Mouse (Mus musculus) kidney, adult 18-20 months (tissue): Measurements from ENCODE around the gene Atg10.

ENCODE experiments used
- DNase-seq: peaks from one replicate; pipeline ENCODE4 v3.0.0; 2021

Atg10 gene

DNA sequence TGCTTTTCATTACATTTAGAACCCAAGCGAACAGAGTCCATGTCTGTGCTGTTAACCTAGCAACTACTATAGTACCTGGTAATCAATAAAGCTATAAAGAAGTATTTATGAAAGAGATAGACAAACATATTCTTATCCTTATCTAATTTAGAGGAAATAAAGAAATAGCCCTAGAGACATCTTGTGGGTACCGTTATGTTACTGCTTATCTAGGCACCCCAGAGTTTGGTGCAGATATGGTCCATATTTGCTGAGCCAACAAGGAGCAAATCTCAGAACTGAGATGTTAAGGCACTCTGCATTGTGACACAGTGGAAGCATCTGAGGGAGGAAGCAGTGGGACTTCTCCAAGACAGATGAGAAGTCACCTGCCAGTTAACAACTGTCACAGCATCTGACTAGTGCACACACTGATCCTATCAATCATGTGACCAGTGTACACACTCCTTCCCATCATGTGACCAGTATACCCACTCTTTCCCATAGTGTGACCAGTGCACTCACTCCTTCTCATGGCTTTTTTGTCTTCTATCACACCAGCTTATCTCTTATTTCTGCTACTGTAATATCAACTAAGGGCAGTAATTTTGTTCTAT is 228.6 kb downstream of the Atg10 start:
- DNase-seq, result no peak

DNA sequence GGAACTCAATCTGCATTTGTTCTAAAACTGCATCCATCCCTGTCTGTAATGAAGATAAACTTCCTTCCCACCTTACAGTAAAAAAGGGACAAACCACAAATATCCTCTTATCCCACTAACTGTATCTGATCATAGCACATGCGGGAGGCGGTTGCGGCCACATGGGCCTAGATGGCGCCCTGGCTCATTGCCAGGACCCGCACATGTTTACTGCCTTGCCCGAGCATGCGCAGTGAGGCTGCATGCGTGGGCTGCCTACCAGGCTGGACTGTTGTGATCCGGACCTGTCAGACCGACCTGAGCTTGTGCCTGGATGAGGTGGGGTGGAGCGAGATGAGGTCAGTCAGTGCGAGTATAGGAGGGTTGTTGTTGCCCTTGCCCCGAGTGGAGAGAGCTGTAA is 230.2 kb downstream of the Atg10 start:
- no peak for DNase-seq

DNA sequence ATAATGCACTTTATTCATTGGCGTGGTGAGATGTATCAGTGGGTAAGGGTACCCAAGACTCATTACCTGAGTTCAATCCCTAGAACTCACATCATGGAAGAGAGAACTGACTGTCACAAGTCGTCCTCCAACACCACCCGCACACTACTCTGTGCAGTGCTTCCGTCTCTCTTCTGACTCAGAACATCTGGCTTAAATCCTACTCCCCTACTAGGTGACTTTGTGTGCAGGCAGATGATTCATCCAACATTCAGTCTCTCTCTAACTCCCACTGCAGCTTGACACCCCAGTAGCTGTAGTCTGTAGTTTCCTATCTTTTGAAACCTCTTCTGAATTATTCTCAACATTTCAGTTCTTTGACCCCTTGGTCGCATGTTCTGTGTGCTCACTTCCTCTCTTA is 230.8 kb downstream of the Atg10 start:
- DNase-seq, result no peak

DNA sequence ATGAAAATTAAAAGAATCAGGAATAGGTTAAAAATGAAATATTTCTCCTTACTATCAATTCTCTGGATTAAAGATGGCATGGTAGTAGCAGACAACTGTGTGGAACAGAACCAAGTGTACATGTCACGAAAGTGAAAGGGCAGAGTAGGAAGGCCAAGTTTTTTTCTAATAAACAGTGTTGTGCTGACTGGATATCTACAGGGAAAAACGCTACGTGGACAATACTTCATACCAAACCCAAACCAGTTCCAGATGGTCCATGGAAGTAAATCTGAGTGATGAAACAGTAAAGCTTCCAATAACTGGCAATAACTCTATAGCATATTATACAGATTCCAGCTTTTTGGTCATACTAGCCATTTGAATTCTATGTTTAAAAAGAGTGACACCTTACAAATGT is 235.5 kb downstream of the Atg10 start:
- DNase-seq, result no peak

DNA sequence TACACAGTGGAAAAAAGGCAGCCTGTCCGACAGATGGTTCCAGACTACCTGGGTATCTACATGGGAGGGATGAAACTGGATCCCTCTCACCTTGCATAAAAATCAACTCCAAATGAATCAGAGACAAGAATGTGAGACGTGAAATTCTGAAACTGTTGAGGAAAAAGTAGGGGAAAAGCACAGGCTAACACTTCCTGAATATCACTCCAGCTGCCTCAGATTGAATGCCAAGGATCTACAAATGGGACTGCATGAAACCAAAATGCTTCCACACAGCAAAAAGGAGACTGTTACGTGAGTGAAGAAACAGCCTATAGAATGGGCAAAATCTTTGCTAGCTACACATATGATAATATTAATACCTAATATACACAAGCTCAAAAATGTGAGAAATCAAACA is 238.4 kb downstream of the Atg10 start:
- DNase-seq, result no peak

DNA sequence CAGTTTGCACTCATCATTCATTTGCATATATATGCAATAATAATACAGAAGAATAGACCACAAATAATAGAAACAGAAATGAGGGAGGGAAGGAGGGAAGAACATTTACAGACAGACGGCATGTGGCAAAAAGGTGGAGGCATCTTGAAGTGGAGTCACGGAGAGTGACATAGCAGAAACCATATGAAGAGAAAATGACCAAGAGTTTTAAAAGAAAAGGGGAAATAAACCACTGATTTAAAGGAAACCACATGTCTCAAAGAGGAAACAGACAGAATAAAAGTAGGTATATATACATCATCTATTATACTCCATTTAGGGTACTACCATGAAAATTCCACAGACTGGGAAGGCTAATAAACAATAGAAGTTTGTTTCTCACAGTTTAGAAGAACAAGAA is 239.7 kb downstream of the Atg10 start:
- no peak for DNase-seq

DNA sequence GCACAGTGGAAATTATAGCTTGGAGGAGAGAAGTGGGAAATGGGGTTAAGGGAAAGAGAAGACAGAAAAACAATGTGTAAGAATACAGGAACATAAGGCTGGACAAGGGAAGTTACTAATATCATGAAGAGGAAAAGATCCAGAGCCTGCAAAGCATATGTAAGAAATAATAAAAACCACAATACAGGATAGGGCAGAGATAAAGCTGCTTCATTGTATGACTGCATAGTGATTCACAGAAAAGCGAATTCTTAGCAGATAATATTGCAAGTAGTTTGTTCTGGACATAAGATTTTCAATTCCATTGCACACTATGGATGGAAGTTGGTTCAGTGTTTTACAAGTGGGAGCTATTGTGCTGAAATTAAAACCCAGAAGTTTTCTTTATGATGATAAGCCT is 242.0 kb downstream of the Atg10 start:
- DNase-seq, result no peak

DNA sequence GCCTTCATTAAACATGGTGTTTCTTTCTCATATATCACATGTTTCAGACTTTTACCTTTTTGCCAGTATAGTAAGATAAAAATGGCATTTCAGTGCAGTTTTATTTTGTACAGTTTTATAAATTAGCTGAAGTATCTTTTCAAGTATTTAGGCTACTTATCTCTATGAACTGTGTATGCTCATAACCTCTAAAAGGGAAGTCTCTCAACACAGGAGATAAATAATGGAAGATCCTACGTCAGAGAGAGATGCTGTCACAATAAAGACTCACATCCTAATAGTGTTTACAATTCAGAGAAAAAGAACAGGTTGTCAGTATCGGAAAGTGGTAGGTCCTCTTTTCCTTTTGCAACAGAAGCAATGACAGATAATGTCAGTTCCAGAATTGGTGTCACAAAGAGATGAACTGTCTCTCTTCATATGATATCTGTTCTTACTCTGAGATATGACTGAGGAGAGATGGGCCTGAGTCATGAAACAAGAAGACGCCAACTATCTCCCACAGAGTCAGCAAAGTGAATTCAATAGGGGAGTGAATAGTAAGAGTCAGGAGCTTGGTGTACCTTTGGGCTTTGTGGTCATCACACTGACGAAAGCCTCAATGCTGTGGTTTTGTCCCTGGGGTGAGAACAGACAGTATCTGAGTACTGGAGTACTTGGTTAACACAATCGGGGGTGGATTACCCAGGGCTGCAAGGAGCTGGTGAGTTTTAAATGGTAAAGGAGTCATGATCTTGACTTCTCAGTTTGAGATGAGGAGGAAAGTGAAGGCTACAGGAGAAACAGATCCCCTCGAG is 242.7 kb downstream of the Atg10 start:
- DNase-seq, result no peak

DNA sequence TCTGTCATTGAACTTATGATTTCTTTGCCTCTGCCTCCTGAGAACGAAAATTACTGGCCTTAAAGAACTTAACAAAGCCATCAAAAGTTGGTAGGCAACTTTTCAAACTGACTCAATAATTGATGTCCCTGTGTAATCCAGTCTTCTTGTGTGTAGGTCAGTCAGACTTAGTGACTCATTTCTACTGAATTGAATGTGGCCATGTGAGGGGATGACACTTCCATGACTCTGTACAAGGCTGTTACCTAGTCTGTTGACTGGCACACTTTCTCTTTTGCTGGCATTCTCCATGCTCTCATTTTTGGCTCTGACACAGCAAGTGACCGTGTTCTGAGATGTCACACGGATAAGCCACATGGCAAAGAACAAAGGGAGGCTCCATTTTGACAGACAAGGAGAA is 246.7 kb downstream of the Atg10 start:
- no peak for DNase-seq

DNA sequence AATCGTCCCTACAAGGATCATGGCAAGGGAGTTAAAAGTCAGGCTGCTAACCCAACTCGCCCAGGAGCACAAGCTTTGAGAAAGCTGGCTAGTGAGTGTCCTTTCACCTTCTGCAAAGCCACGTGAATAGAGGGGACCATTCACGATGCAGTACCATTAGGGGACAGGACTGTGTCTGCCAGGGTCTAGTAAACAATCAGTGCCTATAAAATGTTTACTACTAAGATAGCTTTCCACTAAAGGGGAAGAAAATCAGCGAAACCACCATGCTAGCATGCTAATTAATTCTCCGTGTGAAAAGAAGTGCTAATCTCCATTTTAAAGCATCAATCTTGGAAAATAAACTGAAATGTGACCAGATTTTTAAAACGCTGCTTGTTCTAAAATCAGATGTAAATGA is 250.4 kb downstream of the Atg10 start:
- DNase-seq, result no peak

DNA sequence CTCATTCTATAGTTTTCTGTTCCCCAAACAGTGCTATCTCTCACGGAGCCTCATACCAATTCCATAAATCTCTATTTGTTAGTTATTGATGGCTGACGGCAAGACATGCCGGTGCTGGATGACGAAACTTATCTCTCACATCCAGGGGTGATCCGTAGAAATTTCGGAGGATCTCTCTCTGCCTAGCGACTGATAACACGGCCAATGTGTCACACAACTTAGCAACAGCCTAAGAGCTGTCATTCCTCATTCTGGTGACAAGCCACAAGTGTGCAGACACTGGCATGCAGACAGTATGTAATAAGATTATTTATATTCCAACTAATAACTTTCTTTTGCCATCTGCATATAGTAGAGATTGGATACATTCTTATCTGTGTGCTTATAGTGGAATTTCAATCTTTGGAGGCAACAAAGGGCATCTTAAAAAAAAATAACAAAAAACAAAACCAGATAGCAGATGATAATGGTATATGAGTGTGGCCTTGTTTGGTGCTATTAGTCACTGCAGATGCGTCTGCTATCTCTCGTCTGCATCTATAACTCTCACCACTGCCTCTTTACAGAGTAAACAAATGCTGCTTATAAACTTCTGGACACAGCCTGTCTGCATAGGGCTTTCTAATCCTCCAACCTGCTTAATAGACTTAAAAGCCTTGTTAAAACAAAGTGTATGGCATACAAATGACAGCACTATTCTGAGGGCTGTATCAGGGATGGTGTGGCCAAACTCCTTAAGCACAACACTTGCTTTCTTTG is 253.3 kb downstream of the Atg10 start:
- DNase-seq, result no peak

DNA sequence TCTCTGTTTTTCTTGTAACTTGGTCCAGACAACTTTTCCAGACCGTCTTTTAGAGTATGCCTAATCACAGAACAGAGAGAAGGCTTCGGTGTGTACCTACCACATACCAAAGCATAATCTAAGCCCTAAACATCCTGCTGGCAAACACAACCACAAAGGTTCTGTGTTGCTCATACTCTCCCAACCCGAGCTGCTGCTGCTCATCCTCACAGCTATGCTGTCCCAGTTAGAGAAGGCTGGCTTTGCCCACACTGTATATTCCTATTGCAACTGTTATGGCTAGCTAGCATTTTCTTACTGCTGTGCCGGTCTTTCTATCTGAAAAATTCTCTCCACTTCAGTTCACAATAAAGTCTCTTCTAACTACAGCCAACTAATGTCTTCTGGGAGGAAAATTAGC is 254.8 kb downstream of the Atg10 start:
- no peak for DNase-seq

DNA sequence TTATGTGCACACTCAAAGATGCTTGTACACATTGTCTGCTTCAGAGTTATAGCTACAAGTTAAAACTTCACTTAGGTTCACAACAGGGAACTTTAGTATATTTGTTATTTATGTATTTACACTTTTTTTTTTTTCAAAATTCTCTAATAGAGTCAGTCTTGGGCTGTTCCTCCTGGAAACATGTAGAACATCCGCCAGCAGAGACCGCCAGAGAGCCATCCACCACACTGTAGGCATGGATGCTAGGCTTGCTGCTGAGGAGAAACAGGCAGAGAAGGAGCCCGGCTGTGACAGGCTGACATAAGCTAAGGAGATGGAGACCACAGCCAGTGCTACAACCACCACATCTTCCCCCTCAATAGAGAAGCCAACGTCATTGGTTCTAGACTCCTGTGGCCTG is 256.3 kb downstream of the Atg10 start:
- peak; percentile 87 for DNase-seq

DNA sequence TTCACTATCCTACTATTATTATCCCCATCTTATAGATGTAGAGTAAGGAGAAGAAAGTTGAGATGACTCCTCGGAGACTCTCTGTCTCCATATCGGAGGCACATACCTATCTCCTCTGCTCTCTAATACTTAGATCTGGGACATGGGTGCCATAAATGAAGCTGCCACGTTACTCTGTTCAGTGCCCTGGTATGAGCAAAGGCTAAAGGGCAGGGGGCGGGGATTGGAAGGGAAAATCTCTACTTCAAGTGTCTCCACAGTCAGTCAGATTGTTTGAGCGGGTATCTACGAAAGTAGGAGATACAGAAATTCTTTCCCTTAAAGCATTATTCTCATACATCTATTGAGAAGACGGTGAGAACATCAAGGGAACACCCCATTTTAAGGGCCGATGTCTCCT is 257.8 kb downstream of the Atg10 start:
- peak; percentile 63 for DNase-seq

DNA sequence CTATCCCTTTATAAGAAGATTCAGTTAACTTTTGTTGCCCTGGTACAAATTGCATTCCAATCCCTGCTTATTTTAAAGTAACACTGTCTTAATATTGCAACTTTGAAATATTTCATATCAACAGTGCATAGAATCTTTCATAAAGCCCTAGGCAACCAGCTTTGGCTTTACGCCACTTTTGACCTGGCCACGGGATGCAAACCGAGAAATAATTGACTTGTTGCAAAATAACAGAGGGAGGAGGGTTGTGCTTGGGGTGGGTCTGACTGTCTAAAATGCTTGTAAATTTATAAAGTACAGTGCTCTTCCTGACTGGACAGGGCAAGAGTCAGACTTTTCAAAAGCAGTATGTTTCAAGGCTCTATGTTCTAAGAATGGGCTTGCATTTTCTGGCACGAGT is 259.3 kb downstream of the Atg10 start:
- DNase-seq, result peak; percentile 32

DNA sequence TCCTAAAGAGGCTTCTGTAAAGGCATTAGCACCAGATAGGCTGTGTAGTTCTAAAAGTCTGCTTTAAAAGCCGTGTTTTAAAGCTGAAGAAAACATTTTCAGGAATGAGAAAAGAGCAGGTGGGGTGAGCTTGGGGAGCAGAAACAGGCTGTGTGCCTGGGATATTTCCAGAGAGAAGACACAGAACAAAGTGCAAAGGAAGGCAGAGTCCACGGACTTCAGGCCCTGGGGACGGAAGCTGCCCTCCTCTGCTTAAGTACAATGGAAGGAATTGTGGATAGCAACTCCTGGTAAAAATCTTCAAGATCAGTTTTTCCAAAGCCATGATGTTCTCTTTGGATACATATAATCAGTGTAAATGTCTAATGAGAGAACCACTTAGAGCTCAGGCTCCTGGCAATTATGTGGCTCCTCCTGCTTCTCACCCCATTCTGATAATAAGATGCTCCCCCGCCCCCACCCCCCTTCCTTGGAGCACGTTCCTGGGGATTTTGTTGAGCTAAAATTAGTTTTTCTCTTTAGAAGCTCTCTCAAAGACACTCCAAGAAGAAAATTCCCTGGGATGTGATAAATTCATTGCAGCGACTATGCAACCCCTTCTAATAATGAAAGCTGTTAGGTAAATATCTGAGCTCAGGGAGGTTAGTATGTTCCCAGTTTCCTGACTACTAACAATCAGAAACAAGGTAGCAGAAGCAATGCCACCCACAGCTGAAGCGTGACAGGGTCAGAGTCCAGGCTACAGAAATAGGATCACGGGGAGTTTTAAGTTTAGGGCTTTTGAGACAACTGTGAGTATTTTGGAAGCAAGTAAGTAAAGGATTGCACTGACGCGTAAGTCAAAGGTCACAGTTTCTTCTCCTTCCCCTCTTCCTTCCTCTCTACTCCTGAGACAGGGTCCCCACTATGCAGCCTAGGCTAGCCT is 260.7 kb downstream of the Atg10 start:
- DNase-seq, result peak; percentile 46

DNA sequence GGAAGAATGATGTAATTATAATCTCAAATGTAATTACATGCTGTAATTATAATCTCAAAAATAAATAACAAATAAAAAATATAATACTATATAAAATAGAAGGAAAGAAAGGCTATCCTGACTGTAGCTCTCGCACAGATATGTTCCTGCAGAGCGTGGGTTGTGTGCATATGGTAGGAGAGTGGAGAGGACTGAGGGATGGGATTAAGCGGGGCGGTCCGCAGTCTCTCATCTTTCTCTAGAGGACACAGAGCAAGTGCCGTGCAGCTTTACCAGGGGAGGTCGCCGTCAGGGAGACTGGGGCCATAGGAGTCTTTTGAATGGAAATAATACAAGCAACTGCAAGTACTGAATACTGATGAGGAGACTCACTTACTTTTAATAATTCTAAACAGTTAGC is 263.2 kb downstream of the Atg10 start:
- no peak for DNase-seq

DNA sequence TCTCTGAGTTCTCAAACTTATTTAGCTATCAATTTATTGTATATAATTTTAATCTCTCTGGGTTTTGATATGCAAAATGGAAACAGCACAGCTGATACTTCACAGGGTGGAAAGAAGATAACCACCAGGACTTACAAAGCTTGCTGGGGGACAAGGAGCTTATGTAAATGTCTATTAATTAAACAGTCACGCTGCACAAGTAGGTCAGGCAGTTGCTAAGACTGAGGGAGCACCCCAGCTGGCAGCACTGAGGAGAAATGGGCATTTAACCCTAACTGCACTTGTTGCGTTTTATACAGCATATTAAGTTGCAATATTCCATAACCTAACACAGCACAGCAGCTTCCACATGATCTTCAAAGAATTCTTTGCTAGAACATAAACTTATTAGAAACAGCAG is 264.9 kb downstream of the Atg10 start:
- DNase-seq, result no peak

DNA sequence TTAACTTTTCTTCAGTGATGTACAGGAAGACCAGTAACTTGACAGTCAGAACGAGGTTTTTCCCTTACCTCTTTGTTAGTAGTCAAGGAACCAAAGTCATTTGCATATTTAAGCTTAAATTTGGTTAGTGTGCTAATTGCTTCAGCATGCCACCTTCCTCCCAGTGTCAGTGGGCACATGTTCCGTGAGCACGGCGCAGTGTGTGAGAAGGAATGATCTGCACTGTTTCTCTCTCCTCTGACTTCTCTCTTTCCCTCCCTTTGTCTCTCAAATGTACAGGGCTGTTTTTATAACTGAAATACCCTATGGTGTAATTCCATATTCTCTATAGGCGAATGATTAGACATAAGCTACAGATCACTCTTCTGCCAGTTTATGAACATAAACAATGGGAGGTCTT is 284.2 kb downstream of the Atg10 start:
- DNase-seq, result no peak

DNA sequence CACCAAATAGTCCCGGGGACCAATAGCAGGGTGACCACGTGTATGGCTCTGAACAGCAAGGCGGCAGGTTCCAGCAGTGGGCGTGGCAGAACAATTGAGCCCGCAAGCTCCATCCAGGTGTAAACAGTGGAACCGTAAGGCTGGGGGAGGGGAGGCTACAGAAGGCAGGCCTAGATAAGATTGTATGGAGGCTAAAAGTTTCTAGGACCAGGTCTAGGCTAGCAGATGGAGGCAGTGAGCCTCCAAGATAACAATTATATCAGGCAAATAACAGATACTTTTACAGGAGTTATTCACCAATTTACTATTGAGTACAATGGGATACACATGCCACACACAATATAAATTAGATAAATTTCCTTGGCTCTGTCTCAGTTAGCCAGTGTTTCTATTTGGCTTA is 284.6 kb downstream of the Atg10 start:
- DNase-seq, result no peak

DNA sequence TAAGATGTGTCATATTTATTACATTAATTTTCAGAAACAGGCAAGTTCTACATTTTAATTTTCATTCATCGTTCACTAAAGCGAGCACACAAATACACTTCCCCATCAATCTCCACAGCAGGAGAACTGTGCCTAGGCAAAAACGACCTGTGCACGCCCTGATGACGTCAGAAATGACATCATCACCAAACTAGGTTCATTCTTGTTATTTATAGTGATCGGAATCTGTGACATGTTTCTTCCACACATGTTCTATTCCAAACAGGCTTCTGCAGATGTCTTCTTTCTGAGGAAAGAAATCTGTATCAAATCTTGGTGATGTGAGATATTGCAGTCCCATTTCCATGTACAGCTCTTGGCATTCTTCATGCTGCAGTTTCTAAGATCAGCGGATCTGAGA is 287.9 kb downstream of the Atg10 start:
- no peak for DNase-seq

DNA sequence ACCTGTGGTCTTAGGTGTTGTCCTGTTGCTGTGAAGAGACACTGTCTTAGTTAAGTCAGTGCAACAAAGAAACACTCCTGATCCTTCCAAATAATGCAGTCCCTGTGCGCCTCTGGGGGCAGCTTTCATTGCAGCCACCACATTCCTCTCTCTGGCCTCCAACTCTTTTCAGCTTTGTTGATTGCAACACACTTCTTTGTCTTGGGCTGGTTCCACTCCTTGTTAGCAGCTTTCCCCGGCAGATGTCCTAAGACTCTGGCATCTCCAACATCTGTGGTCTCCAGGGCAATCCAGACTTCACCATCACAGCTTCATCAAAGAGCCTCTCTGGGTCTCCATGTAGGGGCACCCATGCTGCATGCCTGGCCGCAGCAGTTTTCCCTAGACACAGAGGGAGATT is 290.5 kb downstream of the Atg10 start:
- no peak for DNase-seq

DNA sequence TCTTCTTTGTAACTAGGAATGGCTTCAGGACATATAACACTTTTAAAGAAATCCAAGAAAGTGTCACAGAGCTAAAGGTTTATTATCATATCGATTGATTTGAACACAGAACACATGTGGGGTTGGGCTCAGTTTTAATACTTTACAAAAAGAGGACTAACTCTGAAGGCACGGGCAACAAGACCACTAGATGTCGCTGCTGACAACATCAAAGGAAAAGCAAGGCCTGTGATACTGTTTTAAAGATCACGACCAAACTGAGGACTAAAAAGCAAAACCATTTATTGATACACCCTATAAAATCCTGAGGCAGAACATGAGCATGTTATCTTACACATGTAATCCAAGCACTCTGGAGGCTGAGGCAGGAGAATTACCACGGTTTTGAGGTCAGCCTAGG is 293.9 kb downstream of the Atg10 start:
- DNase-seq, result peak; percentile 76
